Mouse (Mus musculus) heart, embryonic 11.5 days (tissue): ENCODE results near the gene Sirpa. TPM values are rescaled to one million over a fixed set of nuclear protein-coding genes. Genes with fewer than 3 reads are reported as not detected.

Source experiments
- ATAC-seq: fragments of 200-750 bp; cut with Nextera tagmentation; replicated peaks from 2 replicates; pipeline ENCODE4 v1.8.0; 2017; ENCODE audit warnings: moderate library complexity; ENCODE audit not compliant: insufficient number of reproducible peaks, low FRiP score, low TSS enrichment
- H3K27ac ChIP-seq: fragments of 300-500 bp; sonication (generic); 2 replicates; pipeline ENCODE4 v1.5.1; 2014; ENCODE audit warnings: mild to moderate bottlenecking, low read depth, low read length
- H3K27me3 ChIP-seq: fragments of 300-500 bp; sonication (generic); 2 replicates; pipeline ENCODE4 v1.6.1; 2014; ENCODE audit warnings: mild to moderate bottlenecking, low read length, mixed read lengths; ENCODE audit not compliant: control insufficient read depth, insufficient read depth
- H3K36me3 ChIP-seq: fragments of 300-500 bp; sonication (generic); 2 replicates; pipeline ENCODE4 v1.6.1; 2014; ENCODE audit warnings: mild to moderate bottlenecking, low read length, moderate library complexity, mixed read lengths; ENCODE audit not compliant: control insufficient read depth, insufficient read depth
- H3K4me1 ChIP-seq: fragments of 300-500 bp; sonication (generic); 2 replicates; pipeline ENCODE4 v1.6.1; 2014; ENCODE audit warnings: low read length; ENCODE audit not compliant: control insufficient read depth, insufficient read depth
- H3K4me2 ChIP-seq: fragments of 300-500 bp; sonication (generic); 2 replicates; pipeline ENCODE4 v1.6.1; 2014; ENCODE audit warnings: mild to moderate bottlenecking, moderate library complexity
- H3K4me3 ChIP-seq: fragments of 300-500 bp; sonication (generic); 2 replicates; pipeline ENCODE4 v1.5.1; 2014; ENCODE audit warnings: low read depth, low read length
- H3K9ac ChIP-seq: fragments of 300-500 bp; sonication (generic); 2 replicates; pipeline ENCODE4 v1.6.1; 2014; ENCODE audit warnings: mild to moderate bottlenecking, low read depth, low read length, moderate library complexity
- H3K9me3 ChIP-seq: fragments of 300-500 bp; sonication (generic); replicated peaks from 2 replicates; pipeline ENCODE4 v1.6.1; 2016; ENCODE audit warnings: low read length; ENCODE audit not compliant: control insufficient read depth
- WGBS: fragments of 180-500 bp; shearing (Covaris S2); extraction: QIAGEN DNeasy Blood & Tissue Kit; methylation state at CpG from one replicate; pipeline ENCODE4 v1.1.7; 2014; ENCODE audit not compliant: insufficient replicate concordance; 5-methylcytosine and 5-hydroxymethylcytosine counted together
- polyA plus RNA-seq: library from polyadenylated mRNA; unstranded; fragments of >200 nt; fragmentation: Nextera tagmentation; extraction: Ambion mirVana; gene quantifications from 2 replicates; pipeline ENCODE4 v1.2.1, GENCODE M21; 2014

Gene Sirpa
- polyA plus RNA-seq, 1 experiment from 2014 or later: 13.0 TPM

DNA sequence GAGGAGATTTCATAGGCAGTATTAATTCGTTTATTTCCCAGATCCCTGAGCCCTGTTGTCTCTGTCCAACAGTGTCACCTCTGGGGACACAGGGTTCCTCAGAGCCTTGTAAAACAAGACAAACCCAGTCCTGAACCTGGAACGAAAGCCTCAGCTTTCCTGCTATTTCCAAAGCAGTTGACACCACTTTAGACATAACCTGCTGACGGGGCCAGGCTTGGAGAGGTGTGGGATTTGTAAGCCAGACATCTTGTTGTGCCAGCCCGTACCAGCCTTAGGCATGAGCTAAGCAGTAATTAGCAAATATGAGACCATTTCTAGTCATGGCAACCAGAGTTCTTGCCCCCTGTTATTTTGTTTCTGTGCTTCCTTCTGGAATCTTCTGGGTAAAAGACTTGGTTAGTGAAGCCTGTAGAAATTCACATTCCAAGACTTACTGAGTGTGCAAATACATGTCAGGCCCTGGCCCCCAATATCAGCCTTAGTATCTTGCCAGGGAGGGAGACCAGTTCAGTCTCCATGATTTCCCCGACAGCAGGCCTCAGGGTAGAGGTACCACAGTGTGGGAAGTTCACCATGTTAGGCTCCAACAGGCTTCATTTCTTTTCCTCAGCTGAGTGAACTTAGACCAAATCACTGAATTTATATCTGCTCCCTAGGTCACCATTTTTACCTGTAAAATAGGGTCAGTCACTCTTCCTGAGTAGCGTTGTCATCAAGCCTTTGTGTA, 36.0 kb downstream of the Sirpa start:
- peaks cover 6% of the 10 kb centered on the region for H3K36me3 ChIP-seq
- no peaks in the 10 kb centered on the region for H3K27me3 ChIP-seq
- no peaks in the 10 kb centered on the region for H3K9me3 ChIP-seq
- H3K9ac ChIP-seq: no peak overlapping the region
- H3K27ac ChIP-seq: no peak overlapping the region
- WGBS: 78% methylated on average over 6 of the region's 6 CpGs
- no peak overlapping the region for H3K4me2 ChIP-seq
- no peak for ATAC-seq
- no peak overlapping the region for H3K4me3 ChIP-seq
- H3K4me1 ChIP-seq: peaks cover 13% of the 10 kb centered on the region

DNA sequence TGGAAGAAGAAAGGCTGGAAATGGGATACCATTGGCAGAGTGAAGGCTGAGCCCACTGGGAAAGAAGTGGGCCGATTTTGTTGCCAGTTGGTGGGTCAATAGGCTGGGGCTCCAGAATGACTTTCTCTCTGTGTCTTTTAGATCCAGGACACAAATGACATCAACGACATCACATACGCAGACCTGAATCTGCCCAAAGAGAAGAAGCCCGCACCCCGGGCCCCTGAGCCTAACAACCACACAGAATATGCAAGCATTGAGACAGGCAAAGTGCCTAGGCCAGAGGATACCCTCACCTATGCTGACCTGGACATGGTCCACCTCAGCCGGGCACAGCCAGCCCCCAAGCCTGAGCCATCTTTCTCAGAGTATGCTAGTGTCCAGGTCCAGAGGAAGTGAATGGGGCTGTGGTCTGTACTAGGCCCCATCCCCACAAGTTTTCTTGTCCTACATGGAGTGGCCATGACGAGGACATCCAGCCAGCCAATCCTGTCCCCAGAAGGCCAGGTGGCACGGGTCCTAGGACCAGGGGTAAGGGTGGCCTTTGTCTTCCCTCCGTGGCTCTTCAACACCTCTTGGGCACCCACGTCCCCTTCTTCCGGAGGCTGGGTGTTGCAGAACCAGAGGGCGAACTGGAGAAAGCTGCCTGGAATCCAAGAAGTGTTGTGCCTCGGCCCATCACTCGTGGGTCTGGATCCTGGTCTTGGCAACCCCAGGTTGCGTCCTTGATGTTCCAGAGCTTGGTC, 37.3 kb downstream of the Sirpa start:
- Histone ChIP-seq H3K4me1 (peaks cover 8% of the 10 kb centered on the region), H3K27ac (no peak overlapping the region), H3K4me3 (no peak overlapping the region), H3K9ac (no peak overlapping the region), H3K27me3 (no peaks in the 10 kb centered on the region), H3K9me3 (no peaks in the 10 kb centered on the region), H3K36me3 (peaks cover 6% of the 10 kb centered on the region), H3K4me2 (no peak overlapping the region)
- no peak for ATAC-seq
- WGBS: 87% methylated on average over 15 of the region's 15 CpGs

DNA sequence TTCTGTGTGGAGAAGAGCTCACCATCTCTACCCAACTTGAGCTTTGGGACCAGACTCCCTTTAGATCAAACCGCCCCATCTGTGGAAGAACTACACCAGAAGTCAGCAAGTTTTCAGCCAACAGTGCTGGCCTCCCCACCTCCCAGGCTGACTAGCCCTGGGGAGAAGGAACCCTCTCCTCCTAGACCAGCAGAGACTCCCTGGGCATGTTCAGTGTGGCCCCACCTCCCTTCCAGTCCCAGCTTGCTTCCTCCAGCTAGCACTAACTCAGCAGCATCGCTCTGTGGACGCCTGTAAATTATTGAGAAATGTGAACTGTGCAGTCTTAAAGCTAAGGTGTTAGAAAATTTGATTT, 37.9 kb downstream of the Sirpa start:
- peaks cover 6% of the 10 kb centered on the region for H3K4me1 ChIP-seq
- WGBS: 90% methylated on average over 3 of the region's 3 CpGs
- no peaks in the 10 kb centered on the region for H3K27me3 ChIP-seq
- peaks cover 6% of the 10 kb centered on the region for H3K36me3 ChIP-seq
- H3K4me2 ChIP-seq: no peak overlapping the region
- H3K4me3 ChIP-seq: no peak overlapping the region
- ATAC-seq: no peak
- H3K27ac ChIP-seq: no peak overlapping the region
- no peak overlapping the region for H3K9ac ChIP-seq
- H3K9me3 ChIP-seq: no peaks in the 10 kb centered on the region

DNA sequence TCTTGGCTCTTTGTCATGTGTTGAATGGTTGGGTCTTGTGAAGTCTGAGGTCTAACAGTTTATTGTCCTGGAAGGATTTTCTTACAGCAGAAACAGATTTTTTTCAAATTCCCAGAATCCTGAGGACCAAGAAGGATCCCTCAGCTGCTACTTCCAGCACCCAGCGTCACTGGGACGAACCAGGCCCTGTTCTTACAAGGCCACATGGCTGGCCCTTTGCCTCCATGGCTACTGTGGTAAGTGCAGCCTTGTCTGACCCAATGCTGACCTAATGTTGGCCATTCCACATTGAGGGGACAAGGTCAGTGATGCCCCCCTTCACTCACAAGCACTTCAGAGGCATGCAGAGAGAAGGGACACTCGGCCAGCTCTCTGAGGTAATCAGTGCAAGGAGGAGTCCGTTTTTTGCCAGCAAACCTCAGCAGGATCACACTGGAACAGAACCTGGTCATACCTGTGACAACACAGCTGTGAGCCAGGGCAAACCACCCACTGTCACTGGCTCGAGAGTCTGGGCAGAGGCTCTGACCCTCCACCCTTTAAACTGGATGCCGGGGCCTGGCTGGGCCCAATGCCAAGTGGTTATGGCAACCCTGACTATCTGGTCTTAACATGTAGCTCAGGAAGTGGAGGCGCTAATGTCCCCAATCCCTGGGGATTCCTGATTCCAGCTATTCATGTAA, 38.5 kb downstream of the Sirpa start:
- Histone ChIP-seq H3K4me2 (no peak overlapping the region), H3K9ac (no peak overlapping the region), H3K27me3 (no peaks in the 10 kb centered on the region), H3K4me3 (no peak overlapping the region), H3K36me3 (peaks cover 6% of the 10 kb centered on the region), H3K27ac (no peak overlapping the region), H3K9me3 (no peaks in the 10 kb centered on the region), H3K4me1 (peaks cover 6% of the 10 kb centered on the region)
- 73% methylated on average over 7 of the region's 7 CpGs for WGBS
- no peak for ATAC-seq

DNA sequence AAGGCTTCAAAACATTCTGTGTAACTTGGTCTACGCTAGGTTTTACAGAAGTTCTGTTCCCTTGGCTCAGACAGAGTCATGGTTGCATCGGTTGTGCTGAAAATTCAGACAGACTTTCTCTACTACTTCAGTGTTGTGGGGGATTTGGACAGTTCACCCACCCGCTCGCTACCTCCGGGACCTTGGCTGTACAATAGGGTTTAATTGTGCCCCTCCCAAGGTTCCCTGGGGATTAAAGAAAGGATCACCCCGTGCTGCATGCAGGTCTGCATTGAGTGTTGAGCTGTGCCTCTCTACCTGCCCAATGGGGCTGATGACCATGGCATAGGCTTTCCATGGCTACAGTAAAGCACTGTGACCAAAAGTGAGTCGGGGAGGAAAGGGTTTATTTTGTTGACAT, 39.7 kb downstream of the Sirpa start:
- Histone ChIP-seq H3K4me2 (no peak overlapping the region), H3K9ac (no peak overlapping the region), H3K4me3 (no peak overlapping the region), H3K4me1 (peaks cover 6% of the 10 kb centered on the region), H3K27me3 (no peaks in the 10 kb centered on the region), H3K27ac (no peak overlapping the region), H3K36me3 (peaks cover 6% of the 10 kb centered on the region), H3K9me3 (no peaks in the 10 kb centered on the region)
- ATAC-seq: no peak
- 87% methylated on average over 7 of the region's 7 CpGs for WGBS

DNA sequence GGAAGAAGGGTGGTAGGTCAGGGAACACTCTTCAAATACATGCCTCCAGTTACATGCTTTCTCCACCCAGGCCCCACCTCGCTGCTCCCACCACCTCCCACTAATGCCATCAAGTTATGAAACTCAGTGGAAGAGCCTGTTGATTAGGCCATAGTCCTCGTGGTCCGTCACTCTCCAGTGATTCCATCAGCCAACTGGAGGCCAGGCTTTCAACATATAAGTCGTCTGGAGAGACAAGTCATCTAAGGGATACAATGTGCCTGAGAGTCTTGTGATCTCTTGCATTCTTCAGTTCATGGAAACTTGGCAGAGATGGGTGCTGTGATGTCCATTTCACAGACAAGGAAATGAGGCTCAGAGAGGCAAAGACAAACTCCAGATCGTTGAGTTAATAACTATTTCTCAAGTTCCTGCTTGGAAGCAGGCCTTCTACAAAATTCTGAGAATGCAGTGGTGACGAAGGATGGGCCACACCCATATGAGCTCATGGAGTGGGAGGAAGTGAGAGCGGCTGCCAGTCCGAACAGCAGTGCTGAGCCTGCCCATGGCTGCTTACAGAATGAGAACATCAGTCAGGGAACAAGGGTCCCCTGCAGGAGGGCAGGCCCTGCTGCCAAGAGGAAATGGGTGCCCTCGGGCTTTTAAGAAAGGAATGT, 40.6 kb downstream of the Sirpa start:
- Histone ChIP-seq H3K4me2 (no peak overlapping the region), H3K9me3 (no peaks in the 10 kb centered on the region), H3K4me3 (no peak overlapping the region), H3K36me3 (peaks cover 6% of the 10 kb centered on the region), H3K27me3 (no peaks in the 10 kb centered on the region), H3K4me1 (peaks cover 3% of the 10 kb centered on the region; the same call in 1 of the 2 replicates), H3K9ac (no peak overlapping the region), H3K27ac (no peak overlapping the region)
- ATAC-seq: no peak
- WGBS: 46% methylated on average over 9 of the region's 9 CpGs

DNA sequence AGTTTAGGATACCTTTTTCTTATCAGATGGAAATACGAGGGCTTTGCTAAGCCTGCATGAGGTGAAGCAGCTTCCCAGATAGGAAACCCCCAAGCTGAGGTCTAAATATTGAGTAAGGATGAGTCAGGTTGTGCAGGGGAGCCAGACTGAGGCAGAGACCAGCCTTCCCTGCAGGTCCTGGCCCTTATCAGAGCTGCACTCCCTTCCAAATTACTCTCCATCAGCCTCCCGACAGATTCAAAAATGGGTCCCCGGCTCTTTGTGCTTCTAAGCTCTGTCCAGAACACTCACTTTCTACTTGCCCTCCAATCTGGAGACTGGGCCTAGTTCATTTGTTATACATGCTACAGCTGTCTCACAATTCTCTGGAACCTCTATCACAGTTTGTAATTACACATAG, 41.3 kb downstream of the Sirpa start:
- Histone ChIP-seq H3K4me2 (no peak overlapping the region), H3K9ac (no peak overlapping the region), H3K9me3 (no peaks in the 10 kb centered on the region), H3K4me3 (no peak overlapping the region), H3K27ac (no peak overlapping the region), H3K4me1 (peaks cover 3% of the 10 kb centered on the region; the same call in 1 of the 2 replicates), H3K36me3 (peaks cover 6% of the 10 kb centered on the region), H3K27me3 (no peaks in the 10 kb centered on the region)
- no peak for ATAC-seq
- 38% methylated on average over 3 of the region's 3 CpGs for WGBS

DNA sequence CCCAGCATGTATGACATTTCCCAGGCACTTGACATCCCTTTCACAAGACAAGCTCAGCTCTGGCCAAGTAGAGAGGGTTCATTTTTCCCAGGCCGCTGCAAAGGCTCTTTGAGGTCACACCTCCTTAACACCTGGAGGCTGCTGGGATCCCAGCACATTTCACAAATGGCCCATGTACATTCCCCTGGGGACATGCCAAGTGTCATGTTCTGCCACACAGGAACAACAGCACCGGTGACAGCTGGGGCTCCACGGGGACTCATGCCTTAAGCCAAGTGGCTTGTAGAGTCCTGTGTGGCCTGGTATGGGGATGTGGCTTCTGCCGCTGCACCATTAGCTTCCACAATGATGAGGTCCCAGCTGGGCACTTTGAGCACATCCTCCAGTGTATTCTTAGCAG, 60.0 kb downstream of the Sirpa start:
- Histone ChIP-seq H3K27me3 (no peaks in the 10 kb centered on the region), H3K4me1 (no peaks in the 10 kb centered on the region), H3K4me3 (no peak overlapping the region), H3K9ac (no peak overlapping the region), H3K27ac (no peak overlapping the region), H3K36me3 (no peaks in the 10 kb centered on the region), H3K9me3 (no peaks in the 10 kb centered on the region), H3K4me2 (no peak overlapping the region)
- ATAC-seq: no peak
- WGBS: 49% methylated on average over 4 of the region's 4 CpGs
